Mouse (Mus musculus) forebrain, postnatal 0 days (tissue): ENCODE measurements around the gene Hes1. TPM values are rescaled to one million over a fixed set of nuclear protein-coding genes. Genes with fewer than 3 reads are reported as not detected.

Experiments used
- ATAC-seq: fragments of 200-750 bp; cut with Nextera tagmentation; 2 replicates; pipeline ENCODE4 v1.8.0; 2017; ENCODE audit warnings: mild to moderate bottlenecking, moderate library complexity
- DNase-seq: peaks from one replicate; pipeline ENCODE4 v3.0.0-alpha.2; 2015
- H3K27ac ChIP-seq: fragments of 300-500 bp; sonication (generic); 2 replicates; pipeline ENCODE4 v1.5.1; 2014; ENCODE audit warnings: low read depth, mild to moderate bottlenecking, antibody characterized with exemption, low read length, moderate library complexity, mixed read lengths
- H3K27me3 ChIP-seq: fragments of 300-500 bp; sonication (generic); 2 replicates; pipeline ENCODE4 v1.6.1; 2014; ENCODE audit warnings: mild to moderate bottlenecking, low read length, mixed read lengths; ENCODE audit not compliant: insufficient read depth
- H3K36me3 ChIP-seq: fragments of 300-500 bp; sonication (generic); 2 replicates; pipeline ENCODE4 v1.6.1; 2014; ENCODE audit warnings: mild to moderate bottlenecking, moderate library complexity; ENCODE audit not compliant: insufficient read depth
- H3K4me1 ChIP-seq: fragments of 300-500 bp; sonication (generic); 2 replicates; pipeline ENCODE4 v1.6.1; 2014; ENCODE audit warnings: antibody characterized with exemption; ENCODE audit not compliant: insufficient read depth
- H3K4me2 ChIP-seq: fragments of 300-500 bp; sonication (generic); 2 replicates; pipeline ENCODE4 v1.6.1; 2014; ENCODE audit warnings: low read depth, mild to moderate bottlenecking, moderate library complexity
- H3K4me3 ChIP-seq: fragments of 300-500 bp; sonication (generic); 2 replicates; pipeline ENCODE4 v1.5.1; 2014; ENCODE audit warnings: low read depth, low read length, mixed read lengths
- H3K9ac ChIP-seq: fragments of 300-500 bp; sonication (generic); 2 replicates; pipeline ENCODE4 v1.6.1; 2014; ENCODE audit warnings: mild to moderate bottlenecking
- H3K9me3 ChIP-seq: fragments of 300-500 bp; sonication (generic); 2 replicates; pipeline ENCODE4 v1.6.1; 2016; ENCODE audit warnings: low read length
- CTCF ChIP-seq: sonication (generic); IDR thresholded peaks from 2 replicates; pipeline ENCODE4 v1.5.1; 2016; ENCODE audit warnings: antibody characterized with exemption, control low read depth, low read depth
- WGBS: fragments of 180-500 bp; shearing (Covaris S2); extraction: QIAGEN DNeasy Blood & Tissue Kit; methylation state at CpG from one replicate; pipeline ENCODE4 v1.1.7; 2014; 5-methylcytosine and 5-hydroxymethylcytosine counted together
- polyA plus RNA-seq: library from polyadenylated mRNA; unstranded; fragments of >200 nt; fragmentation: Nextera tagmentation; extraction: Ambion mirVana; gene quantifications from 2 replicates; pipeline ENCODE4 v1.2.1, GENCODE M21; 2015
- total RNA-seq: library from RNA; depleted of rRNA; stranded (reverse); fragments of >200 nt; gene quantifications from 2 replicates; pipeline ENCODE4 v1.2.3, GENCODE M21; 2014

Gene Hes1
- total and polyA plus RNA-seq, 2 experiments from 2014 or later, result 6.9 to 11.2 TPM

- Histone ChIP-seq H3K4me3 (no peak overlapping the region), H3K36me3 (no peaks in the 10 kb centered on the region), H3K9me3 (no peaks in the 10 kb centered on the region), H3K4me2 (no peak overlapping the region), H3K27ac (no peak overlapping the region), H3K27me3 (peaks cover 5% of the 10 kb centered on the region), H3K4me1 (no peaks in the 10 kb centered on the region), H3K9ac (no peak overlapping the region)
- no peak for DNase-seq
- 23% methylated on average over 15 of the region's 17 CpGs for WGBS
- no peak for TF ChIP-seq CTCF
- ATAC-seq, result peak; percentile 42; the same call in 1 of the 2 replicates
Observed at GRCm38 (mm10) chr16:30038663-30039593, 25.3 kb upstream of the Hes1 start.

- no peak overlapping the region for H3K27ac ChIP-seq
- H3K36me3 ChIP-seq, result no peaks in the 10 kb centered on the region
- no peak overlapping the region for H3K4me3 ChIP-seq
- ATAC-seq (no peak), DNase-seq (no peak)
- no peaks in the 10 kb centered on the region for H3K9me3 ChIP-seq
- no peak overlapping the region for H3K4me2 ChIP-seq
- H3K9ac ChIP-seq, result no peak overlapping the region
- H3K4me1 ChIP-seq, result no peaks in the 10 kb centered on the region
- TF ChIP-seq CTCF, result no peak
- H3K27me3 ChIP-seq, result peaks cover 5% of the 10 kb centered on the region
- WGBS, result 64% methylated on average over 2 of the region's 2 CpGs
Observed at GRCm38 (mm10) chr16:30039841-30040240, 24.3 kb upstream of the Hes1 start.

- no peak overlapping the region for H3K27ac ChIP-seq
- no peaks in the 10 kb centered on the region for H3K9me3 ChIP-seq
- DNase-seq (no peak), ATAC-seq (peak; percentile 82)
- no peaks in the 10 kb centered on the region for H3K36me3 ChIP-seq
- no peak for TF ChIP-seq CTCF
- H3K9ac ChIP-seq, result no peak overlapping the region
- no peak overlapping the region for H3K4me2 ChIP-seq
- H3K4me3 ChIP-seq, result no peak overlapping the region
- peaks cover 5% of the 10 kb centered on the region for H3K27me3 ChIP-seq
- 53% methylated on average over 4 of the region's 4 CpGs for WGBS
- no peaks in the 10 kb centered on the region for H3K4me1 ChIP-seq
Observed at GRCm38 (mm10) chr16:30042859-30043258, 21.3 kb upstream of the Hes1 start.

- Histone ChIP-seq H3K4me2 (no peak overlapping the region), H3K27me3 (no peaks in the 10 kb centered on the region; the same call in 1 of the 2 replicates), H3K9me3 (no peaks in the 10 kb centered on the region), H3K4me1 (no peaks in the 10 kb centered on the region), H3K36me3 (no peaks in the 10 kb centered on the region), H3K4me3 (no peak overlapping the region), H3K27ac (no peak overlapping the region), H3K9ac (no peak overlapping the region)
- ATAC-seq (no peak), DNase-seq (no peak)
- WGBS, result 63% methylated on average over 5 of the region's 5 CpGs
- no peak for TF ChIP-seq CTCF
Observed at GRCm38 (mm10) chr16:30045615-30046014, 18.6 kb upstream of the Hes1 start.

- 82% methylated on average over 7 of the region's 7 CpGs for WGBS
- Histone ChIP-seq H3K27ac (no peak overlapping the region), H3K27me3 (no peaks in the 10 kb centered on the region), H3K9ac (no peak overlapping the region), H3K9me3 (no peaks in the 10 kb centered on the region), H3K4me2 (no peak overlapping the region), H3K4me3 (no peak overlapping the region), H3K36me3 (no peaks in the 10 kb centered on the region), H3K4me1 (no peaks in the 10 kb centered on the region)
- ATAC-seq (no peak), DNase-seq (no peak)
- TF ChIP-seq CTCF, result no peak
Observed at GRCm38 (mm10) chr16:30047010-30047409, 17.2 kb upstream of the Hes1 start.

GRCm38 (mm10) chr16:30047421-30047831 lies 16.8 kb upstream of the Hes1 start:
- Histone ChIP-seq H3K27ac (no peak overlapping the region), H3K27me3 (no peaks in the 10 kb centered on the region), H3K9ac (no peak overlapping the region), H3K9me3 (no peaks in the 10 kb centered on the region), H3K4me2 (no peak overlapping the region), H3K4me3 (no peak overlapping the region), H3K36me3 (no peaks in the 10 kb centered on the region), H3K4me1 (no peaks in the 10 kb centered on the region)
- TF ChIP-seq CTCF, result no peak
- DNase-seq (no peak), ATAC-seq (no peak)
- 53% methylated on average over 11 of the region's 11 CpGs for WGBS

- Histone ChIP-seq H3K4me3 (no peak overlapping the region), H3K27ac (no peak overlapping the region), H3K4me2 (no peak overlapping the region), H3K27me3 (no peaks in the 10 kb centered on the region), H3K4me1 (no peaks in the 10 kb centered on the region), H3K9me3 (no peaks in the 10 kb centered on the region), H3K9ac (no peak overlapping the region), H3K36me3 (no peaks in the 10 kb centered on the region)
- TF ChIP-seq CTCF, result no peak
- 72% methylated on average over 10 of the region's 10 CpGs for WGBS
- ATAC-seq, result no peak
- DNase-seq, result no peak
Observed at GRCm38 (mm10) chr16:30050767-30051490, 13.3 kb upstream of the Hes1 start.
